Comparison of ENCODE assay signal across 28 mouse cellular contexts in genomic region chr10:64901726-64902125, GRCm38 (mm10).
"Had no signal": no experiment of that assay in that cellular context is flagged by ENCODE, and none has a peak within 500 bp of the region (broad histone marks: within the 10 kb centered on the region; RNA-seq: fewer than 3 reads in every experiment).

No protein-coding gene starts in this region.

- H3K4me2 ChIP-seq: embryonic facial prominence, embryonic 12.5 days; embryonic facial prominence, embryonic 13.5 days; embryonic facial prominence, embryonic 15.5 days; forebrain, embryonic 12.5 days; forebrain, embryonic 13.5 days; forebrain, embryonic 15.5 days had no signal

- H3K9me3 ChIP-seq: embryonic facial prominence, embryonic 10.5 days; embryonic facial prominence, embryonic 12.5 days; embryonic facial prominence, embryonic 13.5 days; embryonic facial prominence, embryonic 15.5 days; forebrain, embryonic 10.5 days; forebrain, embryonic 12.5 days; forebrain, embryonic 13.5 days; forebrain, embryonic 15.5 days had no signal

- H3K9ac ChIP-seq: embryonic facial prominence, embryonic 12.5 days; embryonic facial prominence, embryonic 13.5 days; embryonic facial prominence, embryonic 15.5 days; forebrain, embryonic 12.5 days; forebrain, embryonic 13.5 days; forebrain, embryonic 15.5 days; forebrain, postnatal 0 days had no signal

- ATAC-seq: forebrain, embryonic 13.5 days; forebrain, embryonic 14.5 days; forebrain, embryonic 15.5 days; forebrain, embryonic 16.5 days; forebrain, postnatal 0 days had no signal

- H3K27ac ChIP-seq: embryonic facial prominence, embryonic 10.5 days; embryonic facial prominence, embryonic 12.5 days; embryonic facial prominence, embryonic 13.5 days; embryonic facial prominence, embryonic 15.5 days; forebrain, embryonic 10.5 days; forebrain, embryonic 12.5 days; forebrain, embryonic 13.5 days; forebrain, embryonic 15.5 days; gastrocnemius, adult 2 months had no signal

- H3K36me3 ChIP-seq: embryonic facial prominence, embryonic 10.5 days; embryonic facial prominence, embryonic 12.5 days; embryonic facial prominence, embryonic 13.5 days; embryonic facial prominence, embryonic 15.5 days; forebrain, embryonic 10.5 days; forebrain, embryonic 12.5 days; forebrain, embryonic 15.5 days had no signal

- DNase-seq: cerebellum, adult 18-20 months; cerebellum, adult 2 months; cerebellum, adult 8-10 months; cerebellum, adult 9-10 months; cerebellum, adult 9-11 months; cerebellum, postnatal 10 days; cerebellum, postnatal 14 days; cerebellum, postnatal 25 days; cerebellum, postnatal 36 days; embryo, embryonic 11 days; forebrain, postnatal 0 days; gastrocnemius, adult 2 months; gastrocnemius, postnatal 10 days; gastrocnemius, postnatal 14 days; gastrocnemius, postnatal 25 days; gastrocnemius, postnatal 36 days; heart, adult 11 months had no signal

- H3K4me3 ChIP-seq: embryonic facial prominence, embryonic 10.5 days; embryonic facial prominence, embryonic 12.5 days; embryonic facial prominence, embryonic 13.5 days; embryonic facial prominence, embryonic 15.5 days; erythroblast, embryonic 14.5 days; forebrain, embryonic 10.5 days; forebrain, embryonic 12.5 days; forebrain, embryonic 13.5 days; forebrain, embryonic 15.5 days; gastrocnemius, adult 2 months had no signal

- H3K27me3 ChIP-seq: embryonic facial prominence, embryonic 12.5 days; embryonic facial prominence, embryonic 13.5 days; embryonic facial prominence, embryonic 15.5 days; forebrain, embryonic 12.5 days; forebrain, embryonic 13.5 days; forebrain, embryonic 15.5 days had no signal

- H3K4me1 ChIP-seq: embryonic facial prominence, embryonic 10.5 days; embryonic facial prominence, embryonic 12.5 days; embryonic facial prominence, embryonic 13.5 days; embryonic facial prominence, embryonic 15.5 days; forebrain, embryonic 10.5 days; forebrain, embryonic 12.5 days; forebrain, embryonic 13.5 days; forebrain, embryonic 15.5 days had no signal
